Mouse (Mus musculus) T-helper 1 cell (primary cell): ENCODE results near the gene Olfr1048.
"Not testable (repeated sequence)": the region's sequence is repeated elsewhere in the genome, so short reads cannot be mapped to it uniquely, and the experiment has no call there.

Experiments
- in situ Hi-C: fragments of 300-600 bp; cut with MboI, MseI; formaldehyde crosslinking; loops from one replicate; pipeline ENCODE4 v1.15.1; 2025; ENCODE audit warnings: high pct_unique_total_duplicates

Gene Olfr1048

GRCm38 (mm10) chr2:86240189-86240588 is at the start of gene Olfr1048:
Gene Olfr1048 (minus strand): TSS chr2:86240289.
- in situ Hi-C loops = no loop called here

- in situ Hi-C loops = not testable (repeated sequence)
Measured at GRCm38 (mm10) chr2:86278988-86279387, 38.9 kb upstream of the Olfr1048 start, which contains the start of gene Olfr1051. Gene Olfr1051 (minus strand): TSS chr2:86279088.

GRCm38 (mm10) chr2:86258228-86258627 is 18.1 kb upstream of the Olfr1048 start, which contains the start of gene Olfr1049:
Gene Olfr1049 (minus strand): TSS chr2:86258328.
- in situ Hi-C loops = not testable (repeated sequence)

- in situ Hi-C loops = no loop called here
Measured at GRCm38 (mm10) chr2:86231301-86231700, 8.8 kb downstream of the Olfr1048 start, which contains the start of gene Olfr1047. Gene Olfr1047 (minus strand): TSS chr2:86231401.

- in situ Hi-C loops = no loop called here
Measured at GRCm38 (mm10) chr2:86219214-86219613, 20.9 kb downstream of the Olfr1048 start, which contains the start of gene Olfr1046. Gene Olfr1046 (minus strand): TSS chr2:86219314.

GRCm38 (mm10) chr2:86202909-86203308 is 37.2 kb downstream of the Olfr1048 start, which contains the start of gene Olfr1045:
Gene Olfr1045 (minus strand): TSS chr2:86203009.
- in situ Hi-C loops = no loop called here

GRCm38 (mm10) chr2:86195863-86196262 is 44.2 kb downstream of the Olfr1048 start:
- in situ Hi-C loops = no loop called here

GRCm38 (mm10) chr2:86185583-86185982 is 54.5 kb downstream of the Olfr1048 start, which contains the start of gene Olfr52:
Gene Olfr52 (minus strand): TSS chr2:86185683.
- in situ Hi-C loops = no loop called here
